Mouse (Mus musculus): ENCODE results near the gene C1qc. TPM values are rescaled to one million over a fixed set of nuclear protein-coding genes. Genes with fewer than 3 reads are reported as not detected.

Gene C1qc
- polyA plus RNA-seq, 1 experiment from 2014 or later: 18.5 TPM

Other genes starting within 250 kb of the C1qc start
- 13.4 and 21.5 TPM in 2 replicates for gene Ephb2, start 57.1 kb downstream of the C1qc start, polyA plus RNA-seq (2016; fragmentation: Nextera tagmentation; extraction: Ambion mirVana)
- gene C1qb, start 6.9 kb downstream of the C1qc start, polyA plus RNA-seq (2016; fragmentation: Nextera tagmentation; extraction: Ambion mirVana): 23.4 and 38.4 TPM in 2 replicates
- gene C1qa, start 5.7 kb upstream of the C1qc start, polyA plus RNA-seq (2016; fragmentation: Nextera tagmentation; extraction: Ambion mirVana): 4.8 and 10.8 TPM in 2 replicates
- 2.4 and 4.6 TPM in 2 replicates for gene Epha8, start 63.8 kb upstream of the C1qc start, polyA plus RNA-seq (2016; fragmentation: Nextera tagmentation; extraction: Ambion mirVana)
- gene Zbtb40, start 155.7 kb upstream of the C1qc start, polyA plus RNA-seq (2016; fragmentation: Nextera tagmentation; extraction: Ambion mirVana): 5.5 TPM in 2 replicates

All from hindbrain, embryonic 10.5 days (tissue).